Mouse (Mus musculus): ENCODE data around the gene Reep3. TPM values are rescaled to one million over a fixed set of nuclear protein-coding genes. Genes with fewer than 3 reads are reported as not detected.

Reep3 gene
- polyA plus RNA-seq (2016; fragmentation: Nextera tagmentation; extraction: Ambion mirVana), result 17.8 and 22.2 TPM in 2 replicates

GRCm38 (mm10) chr10:67096621-67097436, at the start of gene Reep3:
Gene Reep3 (minus strand): TSS chr10:67096945.
- peak within 1 kb of the TSS; percentile 96 for H3K27ac ChIP-seq
- 3% methylated on average over 88 of the region's 97 CpGs for WGBS

GRCm38 (mm10) chr10:67145623-67146022, 48.9 kb upstream of the Reep3 start:
- H3K4me1 ChIP-seq, result peaks cover 11% of the 10 kb centered on the region; the same call in 1 of the 2 replicates
- H3K27me3 ChIP-seq (ENCODE audit: low read depth, poor library complexity, severe bottlenecking), result no peaks in the 10 kb centered on the region
- WGBS, result 91% methylated on average over 4 of the region's 4 CpGs
- H3K4me3 ChIP-seq, result no peak overlapping the region
- H3K27ac ChIP-seq, result no peak overlapping the region
- DNase-seq (ENCODE audit: low spot score), result no peak
- no peaks in the 10 kb centered on the region for H3K36me3 ChIP-seq
- H3K9me3 ChIP-seq (replicated peaks), result no peaks in the 10 kb centered on the region

More at GRCm38 (mm10) chr10:67096621-67097436, at the start of gene Reep3:
- no peaks in the 10 kb centered on the region for H3K36me3 ChIP-seq
- peak; percentile 78 for DNase-seq (ENCODE audit: low spot score)
- H3K27me3 ChIP-seq (ENCODE audit: low read depth, poor library complexity, severe bottlenecking), result no peaks in the 10 kb centered on the region
- peak within 1 kb of the TSS; percentile 89 for H3K4me3 ChIP-seq
- H3K4me1 ChIP-seq, result peaks cover 50% of the 10 kb centered on the region
- no peaks in the 10 kb centered on the region for H3K9me3 ChIP-seq (replicated peaks)

GRCm38 (mm10) chr10:67144269-67144668, 47.5 kb upstream of the Reep3 start:
- Histone ChIP-seq H3K36me3 (no peaks in the 10 kb centered on the region), H3K9me3 (replicated peaks) (no peaks in the 10 kb centered on the region), H3K4me1 (peaks cover 11% of the 10 kb centered on the region; the same call in 1 of the 2 replicates), H3K4me3 (no peak overlapping the region), H3K27me3 (ENCODE audit: low read depth, poor library complexity, severe bottlenecking) (no peaks in the 10 kb centered on the region), H3K27ac (no peak overlapping the region)
- DNase-seq (ENCODE audit: low spot score), result no peak
- 82% methylated on average over 2 of the region's 2 CpGs for WGBS

- no peak for DNase-seq (ENCODE audit: low spot score)
- peaks cover 11% of the 10 kb centered on the region; the same call in 1 of the 2 replicates for H3K4me1 ChIP-seq
- H3K27ac ChIP-seq, result no peak overlapping the region
- no peaks in the 10 kb centered on the region for H3K36me3 ChIP-seq
- no peaks in the 10 kb centered on the region for H3K27me3 ChIP-seq (ENCODE audit: low read depth, poor library complexity, severe bottlenecking)
- no peak overlapping the region for H3K4me3 ChIP-seq
- no peaks in the 10 kb centered on the region for H3K9me3 ChIP-seq (replicated peaks)
Observed at GRCm38 (mm10) chr10:67143661-67144060, 46.9 kb upstream of the Reep3 start.

- Histone ChIP-seq H3K36me3 (no peaks in the 10 kb centered on the region), H3K27me3 (ENCODE audit: low read depth, poor library complexity, severe bottlenecking) (no peaks in the 10 kb centered on the region), H3K9me3 (replicated peaks) (no peaks in the 10 kb centered on the region), H3K4me3 (no peak overlapping the region), H3K27ac (no peak overlapping the region), H3K4me1 (no peaks in the 10 kb centered on the region)
- no peak for DNase-seq (ENCODE audit: low spot score)
- 90% methylated on average over 2 of the region's 2 CpGs for WGBS
Observed at GRCm38 (mm10) chr10:67137437-67137836, 40.7 kb upstream of the Reep3 start.

GRCm38 (mm10) chr10:67134322-67134721, 37.6 kb upstream of the Reep3 start:
- Histone ChIP-seq H3K27ac (no peak overlapping the region), H3K4me1 (no peaks in the 10 kb centered on the region), H3K27me3 (ENCODE audit: low read depth, poor library complexity, severe bottlenecking) (no peaks in the 10 kb centered on the region), H3K9me3 (replicated peaks) (no peaks in the 10 kb centered on the region), H3K4me3 (no peak overlapping the region), H3K36me3 (no peaks in the 10 kb centered on the region)
- no peak for DNase-seq (ENCODE audit: low spot score)
- WGBS, result 94% methylated on average over 2 of the region's 2 CpGs

- no peak for DNase-seq (ENCODE audit: low spot score)
- H3K27ac ChIP-seq, result no peak overlapping the region
- no peaks in the 10 kb centered on the region for H3K36me3 ChIP-seq
- 94% methylated on average over 1 of the region's 1 CpGs for WGBS
- no peaks in the 10 kb centered on the region for H3K27me3 ChIP-seq (ENCODE audit: low read depth, poor library complexity, severe bottlenecking)
- no peaks in the 10 kb centered on the region for H3K9me3 ChIP-seq (replicated peaks)
- peaks cover 11% of the 10 kb centered on the region for H3K4me1 ChIP-seq
- H3K4me3 ChIP-seq, result no peak overlapping the region
Observed at GRCm38 (mm10) chr10:67131709-67132108, 35.0 kb upstream of the Reep3 start.

GRCm38 (mm10) chr10:67129531-67129930, 32.8 kb upstream of the Reep3 start:
- Histone ChIP-seq H3K36me3 (no peaks in the 10 kb centered on the region), H3K4me1 (peaks cover 21% of the 10 kb centered on the region), H3K27ac (no peak overlapping the region), H3K4me3 (no peak overlapping the region), H3K9me3 (replicated peaks) (no peaks in the 10 kb centered on the region), H3K27me3 (ENCODE audit: low read depth, poor library complexity, severe bottlenecking) (no peaks in the 10 kb centered on the region)
- DNase-seq (ENCODE audit: low spot score), result no peak
- 55% methylated on average over 1 of the region's 1 CpGs for WGBS

GRCm38 (mm10) chr10:67126859-67127758, 30.4 kb upstream of the Reep3 start:
- Histone ChIP-seq H3K27me3 (ENCODE audit: low read depth, poor library complexity, severe bottlenecking) (no peaks in the 10 kb centered on the region), H3K9me3 (replicated peaks) (no peaks in the 10 kb centered on the region), H3K36me3 (no peaks in the 10 kb centered on the region), H3K27ac (peak overlapping the region; percentile 89), H3K4me1 (peaks cover 21% of the 10 kb centered on the region), H3K4me3 (peak overlapping the region; percentile 93)
- 1% methylated on average over 115 of the region's 115 CpGs for WGBS
- peak; percentile 70 for DNase-seq (ENCODE audit: low spot score)

GRCm38 (mm10) chr10:67126061-67126858, 29.5 kb upstream of the Reep3 start:
- H3K36me3 ChIP-seq, result no peaks in the 10 kb centered on the region
- H3K4me3 ChIP-seq, result peak overlapping the region; percentile 93
- no peaks in the 10 kb centered on the region for H3K27me3 ChIP-seq (ENCODE audit: low read depth, poor library complexity, severe bottlenecking)
- H3K9me3 ChIP-seq (replicated peaks), result no peaks in the 10 kb centered on the region
- peaks cover 24% of the 10 kb centered on the region for H3K4me1 ChIP-seq
- no peak for DNase-seq (ENCODE audit: low spot score)
- H3K27ac ChIP-seq, result peak overlapping the region; percentile 89
- WGBS, result under 1% methylated on average over 50 of the region's 50 CpGs

GRCm38 (mm10) chr10:67124156-67124555, 27.4 kb upstream of the Reep3 start:
- DNase-seq (ENCODE audit: low spot score), result no peak
- Histone ChIP-seq H3K4me3 (no peak overlapping the region), H3K4me1 (peaks cover 29% of the 10 kb centered on the region), H3K27me3 (ENCODE audit: low read depth, poor library complexity, severe bottlenecking) (no peaks in the 10 kb centered on the region), H3K9me3 (replicated peaks) (no peaks in the 10 kb centered on the region), H3K36me3 (no peaks in the 10 kb centered on the region), H3K27ac (no peak overlapping the region)
- 93% methylated on average over 4 of the region's 4 CpGs for WGBS

- Histone ChIP-seq H3K27ac (no peak overlapping the region), H3K36me3 (no peaks in the 10 kb centered on the region), H3K4me3 (no peak overlapping the region), H3K9me3 (replicated peaks) (no peaks in the 10 kb centered on the region), H3K4me1 (peaks cover 29% of the 10 kb centered on the region), H3K27me3 (ENCODE audit: low read depth, poor library complexity, severe bottlenecking) (no peaks in the 10 kb centered on the region)
- 78% methylated on average over 2 of the region's 2 CpGs for WGBS
- DNase-seq (ENCODE audit: low spot score), result no peak
Observed at GRCm38 (mm10) chr10:67123756-67124155, 27.0 kb upstream of the Reep3 start.
